Mouse (Mus musculus) 3T3-L1 (cell line): Measurements from ENCODE around the gene 4933424G06Rik.
A peak's percentile ranks its signal among the peaks of the same experiment; 100 is the strongest.
"Not testable (repeated sequence)": the region's sequence is repeated elsewhere in the genome, so short reads cannot be mapped to it uniquely, and the experiment has no call there.

Experiments used
- DNase-seq: peaks from one replicate; pipeline ENCODE4 v3.0.0-alpha.2; 2015; ENCODE audit warnings: low read depth, low spot score

Gene 4933424G06Rik

GRCm38 (mm10) chr1:36709854-36710280 is at the start of gene 4933424G06Rik:
4933424G06Rik (plus strand) TSS chr1:36710149.
- DNase-seq, result peak; percentile 99

GRCm38 (mm10) chr1:36664457-36664856 is 45.5 kb upstream of the 4933424G06Rik start:
- DNase-seq, result peak; percentile 21

GRCm38 (mm10) chr1:36665165-36665723 is 44.7 kb upstream of the 4933424G06Rik start:
- DNase-seq, result no peak

DNA sequence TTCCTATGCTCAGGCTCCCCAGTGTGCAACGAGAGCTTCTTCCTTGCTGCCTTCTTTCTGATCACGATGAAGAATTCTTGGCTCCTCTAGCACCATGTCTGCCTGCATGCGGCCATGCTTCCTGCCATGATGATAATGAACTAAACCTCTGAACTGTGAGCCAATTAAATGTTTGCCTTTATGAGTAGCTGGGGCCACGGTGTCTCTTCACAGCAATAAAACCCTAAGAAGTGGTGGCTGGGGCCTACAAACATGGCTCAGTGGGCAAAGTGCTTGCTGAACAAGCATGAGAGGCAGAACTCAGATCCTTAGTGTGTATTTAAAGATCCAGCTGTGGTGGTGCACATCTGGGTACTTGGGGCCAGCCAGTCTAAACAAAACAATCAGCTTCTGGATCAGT is 44.0 kb upstream of the 4933424G06Rik start:
- DNase-seq, result no peak

GRCm38 (mm10) chr1:36668007-36668406 is 41.9 kb upstream of the 4933424G06Rik start:
- DNase-seq, result not testable (repeated sequence)

- no peak for DNase-seq
Measured at GRCm38 (mm10) chr1:36670256-36670655, 39.7 kb upstream of the 4933424G06Rik start.

GRCm38 (mm10) chr1:36671260-36671659 is 38.7 kb upstream of the 4933424G06Rik start:
- no peak for DNase-seq

DNA sequence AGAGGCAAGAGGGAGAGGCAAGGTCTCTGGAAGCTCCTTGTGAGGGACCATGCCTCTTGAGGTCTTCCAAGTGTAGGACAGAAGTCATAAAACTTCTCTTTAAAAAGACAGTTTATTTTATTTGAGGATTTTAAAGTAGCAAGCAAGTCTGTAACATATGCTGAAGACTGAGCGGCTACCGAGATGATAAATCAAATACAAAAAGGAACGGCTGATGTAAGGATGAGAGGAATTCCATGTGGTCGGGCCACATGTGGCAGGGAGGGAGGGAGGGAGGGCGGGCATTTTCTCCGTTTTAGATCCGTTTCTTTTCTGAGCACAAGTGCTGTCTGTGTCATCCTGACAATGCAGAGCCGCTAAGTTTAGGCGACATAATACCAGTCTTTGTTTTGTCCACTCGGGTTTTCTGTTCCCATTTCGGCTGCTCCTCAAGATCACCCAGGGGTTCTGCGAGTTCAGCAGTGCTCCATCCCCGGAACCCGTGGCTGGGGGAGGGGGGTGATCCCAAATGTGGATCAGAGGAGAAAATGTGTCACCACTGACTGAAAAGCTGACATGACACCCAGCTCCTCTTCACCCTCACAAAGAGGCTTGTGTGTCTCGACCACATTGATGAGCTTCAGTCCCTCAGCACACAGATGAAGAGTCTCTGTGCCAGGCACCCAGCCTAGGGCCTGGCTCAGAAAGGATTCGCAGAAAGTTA is 37.1 kb upstream of the 4933424G06Rik start:
- no peak for DNase-seq

DNA sequence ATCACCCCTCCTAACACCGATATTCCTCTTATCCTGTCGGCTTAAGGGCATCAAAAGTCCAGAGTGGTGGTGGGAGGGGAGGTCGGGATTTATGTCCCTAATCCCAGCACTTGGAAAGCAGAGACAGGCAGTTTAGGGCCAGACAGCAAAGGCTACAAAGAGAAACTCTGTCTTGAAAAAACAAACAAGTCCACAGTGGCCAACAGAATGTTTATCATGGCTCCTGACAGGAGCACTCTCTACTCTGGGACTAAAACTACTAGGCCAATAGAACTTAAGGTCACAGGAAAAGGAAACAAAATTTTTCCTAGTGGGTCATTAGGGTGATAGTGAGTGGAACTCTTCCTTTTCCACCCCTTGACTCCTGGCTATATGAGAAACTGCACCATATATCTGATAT is 35.0 kb upstream of the 4933424G06Rik start:
- no peak for DNase-seq

DNA sequence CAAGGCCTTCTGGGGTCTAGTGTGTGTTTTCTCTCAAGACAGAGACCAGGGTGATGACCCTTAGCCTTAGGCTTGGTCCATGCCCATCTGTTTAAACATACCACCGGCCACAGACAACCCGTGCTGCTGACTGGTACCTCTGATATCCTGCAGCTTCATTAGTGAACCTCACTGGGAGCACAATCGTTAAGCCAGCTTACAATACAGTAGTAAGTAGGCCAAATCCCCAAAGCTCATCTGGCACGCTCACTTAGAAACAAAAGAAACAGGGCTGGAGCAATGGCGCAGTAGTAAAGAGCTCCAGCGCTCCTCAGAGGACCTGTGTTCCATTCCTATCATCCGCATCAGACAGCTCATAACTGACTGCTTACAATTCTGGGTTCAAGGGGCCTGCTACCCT is 29.1 kb upstream of the 4933424G06Rik start:
- no peak for DNase-seq

DNA sequence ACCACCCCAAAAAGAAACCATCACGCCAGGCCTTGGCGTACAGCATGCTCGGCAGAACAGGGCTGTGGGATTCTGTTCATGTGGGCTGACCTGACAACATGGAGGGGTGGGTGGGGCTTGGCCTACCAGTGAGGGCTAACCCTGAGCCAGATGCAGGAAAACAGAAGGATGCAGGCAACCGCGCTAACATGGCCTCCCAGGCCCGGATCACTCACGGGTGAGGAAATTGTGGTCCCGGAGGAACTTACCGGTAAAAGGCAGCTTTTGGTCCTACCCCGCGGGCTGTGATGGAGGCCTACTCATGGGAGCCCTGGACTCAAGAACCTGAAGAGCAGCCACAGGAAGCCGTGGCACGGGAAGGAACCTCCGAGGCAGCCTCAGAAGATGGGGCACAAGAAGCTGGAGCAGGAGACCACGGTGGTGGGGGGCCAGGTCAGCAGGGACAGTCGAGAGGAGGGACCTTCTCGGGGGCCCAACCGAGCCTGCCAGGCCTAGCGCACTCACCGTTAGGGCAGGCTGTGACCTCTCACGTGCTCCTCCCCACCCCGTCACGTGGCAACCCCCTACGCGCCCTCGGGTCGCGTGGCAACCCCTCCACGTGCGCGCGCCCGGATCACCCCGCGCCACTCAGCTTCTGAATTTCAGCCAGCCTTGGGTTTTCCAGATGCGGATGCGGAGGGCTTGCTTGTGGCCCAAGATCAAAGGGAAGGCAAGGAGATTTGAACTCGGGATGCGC is 27.2 kb upstream of the 4933424G06Rik start, which contains the start of gene Fam178b:
Fam178b (minus strand) TSS at position 564 of the 736 bp plus-strand sequence.
- no peak for DNase-seq

GRCm38 (mm10) chr1:36683810-36684467 is 26.0 kb upstream of the 4933424G06Rik start:
- DNase-seq, result peak; percentile 90

DNA sequence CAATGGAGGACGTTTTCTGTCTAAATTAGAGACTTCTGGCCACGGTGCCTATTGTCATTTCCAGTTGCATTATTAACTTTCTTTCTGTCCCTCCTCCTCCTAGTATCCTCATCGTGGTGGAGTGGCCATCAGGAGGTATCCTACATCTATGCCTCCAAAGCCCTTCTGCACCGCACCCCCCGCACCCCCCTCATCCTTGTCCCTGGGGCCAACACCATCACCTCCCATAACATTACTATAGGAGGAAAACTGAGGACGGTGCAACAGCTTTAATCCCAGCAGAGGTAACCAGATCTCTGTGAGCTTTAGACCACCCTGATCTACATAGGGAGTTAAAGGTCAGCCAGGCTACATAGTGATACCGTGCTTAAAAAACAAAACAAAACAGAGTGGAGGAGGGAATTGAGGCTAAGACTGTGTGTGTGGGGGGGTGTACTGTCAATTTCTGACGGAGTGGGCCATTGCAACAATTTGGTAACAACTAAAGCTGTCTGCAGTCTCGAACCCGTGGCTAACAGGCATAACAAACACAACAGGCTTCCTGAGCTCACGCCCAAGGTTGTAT is 19.2 kb upstream of the 4933424G06Rik start:
- DNase-seq, result no peak

DNA sequence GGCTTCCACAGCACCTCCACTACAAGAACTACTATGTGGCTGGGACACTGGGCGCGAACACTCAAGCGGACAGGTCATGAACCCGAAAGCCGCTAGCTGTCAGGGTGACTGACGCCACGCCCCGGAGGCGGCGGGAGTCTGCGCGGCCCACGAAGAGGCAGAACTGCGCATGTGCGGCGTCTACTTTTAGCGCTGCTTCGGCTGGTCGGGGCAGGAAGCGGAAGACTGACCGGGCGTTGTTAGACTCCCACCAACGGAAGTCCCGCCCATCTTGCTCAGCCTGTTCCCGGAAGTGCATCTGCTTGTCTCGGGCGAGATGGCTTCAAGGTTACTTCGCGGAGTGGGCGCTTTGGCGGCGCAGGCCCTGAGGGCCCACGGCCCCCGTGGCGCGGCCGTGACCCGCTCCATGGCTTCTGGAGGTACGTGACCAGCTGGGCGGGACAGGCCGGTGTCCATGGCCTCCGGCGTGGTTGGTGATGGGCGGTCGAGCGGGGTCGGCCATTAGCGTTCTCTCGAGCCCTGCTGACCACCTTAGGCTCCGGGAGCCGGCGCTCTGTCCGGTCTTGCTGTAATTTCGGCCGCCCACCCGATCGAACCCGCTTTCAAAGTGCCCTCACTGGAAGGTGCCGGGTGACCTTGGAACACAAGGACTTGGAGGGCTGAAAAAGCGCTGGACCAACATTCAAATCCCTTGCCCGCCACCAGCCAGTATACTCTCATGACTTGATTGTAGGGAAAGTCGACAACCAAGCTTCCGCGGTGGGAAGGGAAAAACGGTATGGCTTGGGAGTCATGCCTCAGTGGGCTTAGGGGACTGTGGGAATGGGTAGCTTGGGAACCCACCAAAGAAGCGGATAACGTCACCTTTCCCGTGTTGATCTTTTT is 18.4 kb upstream of the 4933424G06Rik start, which contains the start of gene Cox5b:
Cox5b (plus strand) TSS at position 179 of the 885 bp plus-strand sequence.
- DNase-seq, result peak; percentile 99

- no peak for DNase-seq
Measured at GRCm38 (mm10) chr1:36694871-36695270, 15.1 kb upstream of the 4933424G06Rik start.

- DNase-seq, result peak; percentile 27
Measured at GRCm38 (mm10) chr1:36696411-36696810, 13.5 kb upstream of the 4933424G06Rik start.

- no peak for DNase-seq
Measured at GRCm38 (mm10) chr1:36697030-36697429, 12.9 kb upstream of the 4933424G06Rik start.

DNA sequence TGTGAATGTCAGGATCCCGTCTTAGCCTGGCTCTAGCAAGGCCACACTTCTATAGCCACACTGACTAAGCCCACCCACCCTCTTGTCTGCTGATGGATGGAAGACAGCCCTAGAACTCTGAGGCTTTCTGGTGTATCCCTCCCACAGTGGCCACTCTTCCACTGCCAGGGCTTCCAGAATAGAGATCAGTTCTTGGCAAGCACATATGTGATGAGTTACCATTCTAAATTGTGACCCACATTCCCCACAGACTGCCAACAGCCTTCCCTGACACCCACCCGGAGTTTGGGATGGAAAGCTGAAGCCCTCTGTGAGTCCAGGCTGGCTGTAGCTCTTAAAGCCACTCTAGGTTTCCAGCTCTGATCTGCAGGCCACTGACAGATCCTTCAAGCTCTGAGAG is 2.8 kb upstream of the 4933424G06Rik start:
- DNase-seq, result no peak

DNA sequence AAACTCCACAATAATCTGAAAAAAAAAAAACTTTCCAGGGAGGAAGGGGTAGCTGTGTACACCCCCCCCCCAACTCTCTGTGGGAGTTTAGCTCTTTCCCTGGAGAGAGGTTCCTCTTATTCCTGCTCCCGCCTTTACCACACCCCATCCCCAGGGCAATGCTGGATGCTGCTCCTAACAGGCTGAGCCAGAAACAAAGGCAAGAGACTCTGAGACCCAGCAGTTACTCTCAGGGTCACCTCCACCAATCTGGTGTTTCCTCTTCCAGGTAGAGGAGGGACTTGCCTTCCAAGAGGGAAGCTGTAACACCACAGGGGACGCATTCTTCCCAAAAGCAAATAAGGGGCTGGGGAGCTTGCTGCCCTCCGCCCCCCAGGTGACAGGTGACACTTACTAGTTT is 2.2 kb upstream of the 4933424G06Rik start:
- DNase-seq, result no peak

- peak; percentile 17 for DNase-seq
Measured at GRCm38 (mm10) chr1:36708626-36709025, 1.3 kb upstream of the 4933424G06Rik start.
